Mouse (Mus musculus) adrenal gland, adult (tissue): Measurements from ENCODE around the gene Pgd.
"Not testable (repeated sequence)": the region's sequence is repeated elsewhere in the genome, so short reads cannot be mapped to it uniquely, and the experiment has no call there.

ENCODE experiments used
- DNase-seq, 2 experiments: peaks; one replicate each; pipeline ENCODE4 v3.0.0; 2022 to 2023; ENCODE audit warnings: low spot score in 1 of 2; ENCODE audit not compliant: inconsistent age in 2 of 2

Pgd gene

GRCm38 (mm10) chr4:149169926-149170325, 3.4 kb upstream of the Pgd start:
- not testable (repeated sequence) for DNase-seq

GRCm38 (mm10) chr4:149168016-149168415, 1.4 kb upstream of the Pgd start:
- DNase-seq = no peak

- DNase-seq = no peak
These were observed 513 bp upstream of the Pgd start for GRCm38 (mm10) chr4:149166957-149167611.

- no peak for DNase-seq
These were observed 2.4 kb downstream of the Pgd start for GRCm38 (mm10) chr4:149164150-149164549.

GRCm38 (mm10) chr4:149163196-149163595, 3.4 kb downstream of the Pgd start:
- DNase-seq = no peak

GRCm38 (mm10) chr4:149161166-149161565, 5.4 kb downstream of the Pgd start:
- peak in 1 of 2 experiments; percentile 66 for DNase-seq

GRCm38 (mm10) chr4:149159891-149160290, 6.7 kb downstream of the Pgd start:
- peak in 1 of 2 experiments; percentile 55 for DNase-seq

GRCm38 (mm10) chr4:149159203-149159602, 7.4 kb downstream of the Pgd start:
- no peak for DNase-seq

- DNase-seq = no peak
These were observed 9.1 kb downstream of the Pgd start for GRCm38 (mm10) chr4:149157415-149157973.

GRCm38 (mm10) chr4:149155711-149156110, 10.9 kb downstream of the Pgd start:
- DNase-seq = peak in 1 of 2 experiments; percentile 84

- no peak for DNase-seq
These were observed 11.7 kb downstream of the Pgd start for GRCm38 (mm10) chr4:149154859-149155258.

- DNase-seq = no peak
These were observed 15.8 kb downstream of the Pgd start for GRCm38 (mm10) chr4:149150721-149151120.

- peak; percentile 29 to 78 for DNase-seq
These were observed 16.3 kb downstream of the Pgd start for GRCm38 (mm10) chr4:149150256-149150655.

- peak; percentile 81 to 90 for DNase-seq
These were observed 17.0 kb downstream of the Pgd start for GRCm38 (mm10) chr4:149149611-149150010.

GRCm38 (mm10) chr4:149149196-149149595, 17.4 kb downstream of the Pgd start:
- peak in 1 of 2 experiments; percentile 49 for DNase-seq

- no peak for DNase-seq
These were observed 18.5 kb downstream of the Pgd start for GRCm38 (mm10) chr4:149148084-149148483.

GRCm38 (mm10) chr4:149147528-149147927, 19.0 kb downstream of the Pgd start:
- no peak for DNase-seq

GRCm38 (mm10) chr4:149145151-149145550, 21.4 kb downstream of the Pgd start:
- DNase-seq = no peak

- DNase-seq = peak; percentile 82 to 95
These were observed 22.1 kb downstream of the Pgd start for GRCm38 (mm10) chr4:149144459-149144858.

- DNase-seq = no peak
These were observed 23.0 kb downstream of the Pgd start for GRCm38 (mm10) chr4:149143594-149143993.

- no peak for DNase-seq
These were observed 28.1 kb downstream of the Pgd start for GRCm38 (mm10) chr4:149138515-149138914.

GRCm38 (mm10) chr4:149136982-149137770, 29.4 kb downstream of the Pgd start, which contains the start of gene Cenps:
Cenps (minus strand) TSS chr4:149137629.
- DNase-seq = peak; percentile 90 to 97
